ENCODE assay signal across 8 mouse cellular contexts in genomic region chr5:32614691-32615090, GRCm38 (mm10). TPM values are rescaled to one million over a fixed set of nuclear protein-coding genes. Genes with fewer than 3 reads are reported as not detected.
DNase-seq lines count a peak whose midpoint lies in the region; ATAC-seq lines count a peak whose summit lies in the region.

No protein-coding gene starts in this region.

- intact Hi-C loops in gastrocnemius, postnatal 36 days (cut with DNase I), result no loop called here

- H3K4me2 ChIP-seq in neural tube, embryonic 14.5 days (ENCODE audit: low read depth, low read length), result no peak overlapping the region

- no peaks in the 10 kb centered on the region for H3K36me3 ChIP-seq in neural tube, embryonic 14.5 days (ENCODE audit: control insufficient read depth, insufficient read depth, low read length)

- 53% methylated on average over 4 of the region's 4 CpGs for WGBS in neural tube, embryonic 14.5 days

- peak; percentile 95 for ATAC-seq in frontal cortex, adult (ENCODE audit: low TSS enrichment)
- no peak for ATAC-seq in neural tube, embryonic 14.5 days (ENCODE audit: low read depth)

- H3K9me3 ChIP-seq in neural tube, embryonic 14.5 days (ENCODE audit: control insufficient read depth, low read length), result no peaks in the 10 kb centered on the region

- H3K4me3 ChIP-seq in neural tube, embryonic 14.5 days (ENCODE audit: low read depth, low read length), result no peak overlapping the region

- H3K27ac ChIP-seq in neural tube, embryonic 14.5 days (ENCODE audit: low read depth, low read length), result peak overlapping the region; percentile 48; the same call in 1 of the 2 replicates

- H3K27me3 ChIP-seq in neural tube, embryonic 14.5 days (ENCODE audit: control insufficient read depth, insufficient read depth, low read length), result no peaks in the 10 kb centered on the region

- peak; percentile 43 for DNase-seq in gastrocnemius, adult 18-20 months (ENCODE audit: low spot score)
- DNase-seq in gastrocnemius, postnatal 36 days, result no peak
- DNase-seq in Muller cell, postnatal 12 days (ENCODE audit: inconsistent ontology term), result peak; percentile 47
- DNase-seq in layer of hippocampus, adult 18-20 months (ENCODE audit: low spot score in 2 of 2), result peak; percentile 41 to 55
- no peak for DNase-seq in yolk sac, embryonic 10.5 days (ENCODE audit: low spot score)
- DNase-seq in embryo, embryonic 11 days, result no peak

- no peaks in the 10 kb centered on the region; the same call in 1 of the 2 replicates for H3K4me1 ChIP-seq in neural tube, embryonic 14.5 days (ENCODE audit: control insufficient read depth, insufficient read depth, low read length)

- H3K9ac ChIP-seq in neural tube, embryonic 14.5 days (replicated peaks; ENCODE audit: low read depth, low read length), result no peak overlapping the region

RNA-seq across cellular contexts. Expression of gene Yes1, which starts 3.7 kb away (rescaled TPM):
- 1 to 10 TPM; 6.1 to 9.7 TPM for total RNA-seq in gastrocnemius, adult 18-20 months (2021)
- total RNA-seq in gastrocnemius, postnatal 36 days (2021), result 1 to 10 TPM; 7.1 to 8.8 TPM
- total RNA-seq in layer of hippocampus, adult 18-20 months (2021), result 10 to 100 TPM; 10.1 to 13.0 TPM
- 22.3 and 26.5 TPM in 2 replicates for polyA plus RNA-seq in neural tube, embryonic 14.5 days (2014; fragmentation: Nextera tagmentation; extraction: Ambion mirVana)

Comparison
In these comparisons a context has a peak if more than half of its experiments do, and no peak if none do; other contexts are left out.
1. DNase-seq: peak in gastrocnemius, adult 18-20 months (single experiment), Muller cell, postnatal 12 days (single experiment) and layer of hippocampus, adult 18-20 months (2 of 2); none in gastrocnemius, postnatal 36 days (0 of 2), yolk sac, embryonic 10.5 days (single experiment) and embryo, embryonic 11 days (single experiment).